Mouse (Mus musculus) monocyte, adult 2 months (primary cell): Measurements from ENCODE around the gene Fabp3.

Source experiments
- DNase-seq, 2 experiments: peaks; one replicate each; pipeline ENCODE4 v3.0.0; 2022; ENCODE audit warnings: low spot score in 2 of 2, low read depth in 1 of 2

Fabp3 gene

GRCm38 (mm10) chr4:130292271-130292670, 16.1 kb upstream of the Fabp3 start:
- DNase-seq: peak; percentile 22 to 52

GRCm38 (mm10) chr4:130294513-130294912, 13.9 kb upstream of the Fabp3 start:
- no peak for DNase-seq

GRCm38 (mm10) chr4:130295047-130295745, 13.2 kb upstream of the Fabp3 start:
- DNase-seq: no peak

- DNase-seq: no peak
Observed at GRCm38 (mm10) chr4:130296243-130296965, 12.0 kb upstream of the Fabp3 start.

- no peak for DNase-seq
Observed at GRCm38 (mm10) chr4:130297123-130297529, 11.3 kb upstream of the Fabp3 start.

GRCm38 (mm10) chr4:130298877-130299628, 9.3 kb upstream of the Fabp3 start:
- no peak for DNase-seq

GRCm38 (mm10) chr4:130299629-130300018, 8.8 kb upstream of the Fabp3 start:
- no peak for DNase-seq

- DNase-seq: no peak
Observed at GRCm38 (mm10) chr4:130302285-130302870, 6.0 kb upstream of the Fabp3 start.

- DNase-seq: no peak
Observed at GRCm38 (mm10) chr4:130304746-130305145, 3.6 kb upstream of the Fabp3 start.

GRCm38 (mm10) chr4:130306796-130307630, 1.4 kb upstream of the Fabp3 start:
- DNase-seq: no peak

GRCm38 (mm10) chr4:130307851-130308230, 554 bp upstream of the Fabp3 start:
- DNase-seq: no peak

GRCm38 (mm10) chr4:130309254-130309653, 859 bp downstream of the Fabp3 start:
- no peak for DNase-seq

- DNase-seq: no peak
Observed at GRCm38 (mm10) chr4:130312526-130312925, 4.1 kb downstream of the Fabp3 start.

GRCm38 (mm10) chr4:130313552-130313951, 5.2 kb downstream of the Fabp3 start:
- DNase-seq: no peak

- DNase-seq: no peak
Observed at GRCm38 (mm10) chr4:130315771-130316527, 7.6 kb downstream of the Fabp3 start.

- no peak for DNase-seq
Observed at GRCm38 (mm10) chr4:130316691-130317090, 8.3 kb downstream of the Fabp3 start.

- no peak for DNase-seq
Observed at GRCm38 (mm10) chr4:130318122-130318521, 9.7 kb downstream of the Fabp3 start.

GRCm38 (mm10) chr4:130319564-130319963, 11.2 kb downstream of the Fabp3 start:
- no peak for DNase-seq

- DNase-seq: no peak
Observed at GRCm38 (mm10) chr4:130321640-130322039, 13.2 kb downstream of the Fabp3 start.

- no peak for DNase-seq
Observed at GRCm38 (mm10) chr4:130322567-130322966, 14.2 kb downstream of the Fabp3 start.
